Mouse (Mus musculus) thymus, postnatal 25 days (tissue): ENCODE measurements around the gene Nudt11.
"Not testable (repeated sequence)": the region's sequence is repeated elsewhere in the genome, so short reads cannot be mapped to it uniquely, and the experiment has no call there.

Experiments used
- DNase-seq: peaks from one replicate; pipeline ENCODE4 v3.0.0; 2022

Gene Nudt11

GRCm38 (mm10) chrX:6047066-6047935 is at the start of gene Nudt11:
Nudt11 (plus strand) TSS chrX:6047453.
- not testable (repeated sequence) for DNase-seq

DNA sequence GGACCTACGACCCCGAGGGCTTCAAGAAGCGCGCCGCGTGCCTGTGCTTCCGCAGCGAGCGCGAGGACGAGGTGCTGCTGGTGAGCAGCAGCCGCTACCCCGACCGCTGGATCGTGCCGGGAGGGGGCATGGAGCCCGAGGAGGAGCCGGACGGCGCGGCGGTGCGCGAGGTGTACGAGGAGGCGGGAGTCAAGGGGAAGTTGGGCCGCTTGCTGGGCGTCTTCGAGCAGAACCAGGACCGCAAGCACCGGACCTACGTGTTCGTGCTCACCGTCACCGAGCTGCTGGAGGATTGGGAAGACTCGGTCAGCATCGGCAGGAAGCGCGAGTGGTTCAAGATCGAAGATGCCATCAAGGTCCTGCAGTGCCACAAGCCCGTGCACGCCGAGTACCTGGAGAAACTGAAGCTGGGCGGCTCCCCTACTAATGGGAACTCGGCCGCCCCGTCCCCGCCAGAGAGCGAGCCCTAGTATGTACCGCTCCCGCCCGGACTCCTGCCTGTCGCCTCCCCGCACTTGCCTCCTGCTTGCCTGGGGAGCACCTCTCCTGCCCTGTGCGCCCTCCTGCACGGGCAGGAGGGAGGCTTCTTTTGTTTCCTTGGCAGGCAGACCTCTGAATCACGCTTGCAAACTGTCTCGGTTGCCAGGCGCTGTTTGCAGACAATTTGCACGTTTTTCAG is 822 bp downstream of the Nudt11 start:
- DNase-seq, result not testable (repeated sequence)

- no peak for DNase-seq
Measured at GRCm38 (mm10) chrX:6061563-6061962, 14.3 kb downstream of the Nudt11 start.

DNA sequence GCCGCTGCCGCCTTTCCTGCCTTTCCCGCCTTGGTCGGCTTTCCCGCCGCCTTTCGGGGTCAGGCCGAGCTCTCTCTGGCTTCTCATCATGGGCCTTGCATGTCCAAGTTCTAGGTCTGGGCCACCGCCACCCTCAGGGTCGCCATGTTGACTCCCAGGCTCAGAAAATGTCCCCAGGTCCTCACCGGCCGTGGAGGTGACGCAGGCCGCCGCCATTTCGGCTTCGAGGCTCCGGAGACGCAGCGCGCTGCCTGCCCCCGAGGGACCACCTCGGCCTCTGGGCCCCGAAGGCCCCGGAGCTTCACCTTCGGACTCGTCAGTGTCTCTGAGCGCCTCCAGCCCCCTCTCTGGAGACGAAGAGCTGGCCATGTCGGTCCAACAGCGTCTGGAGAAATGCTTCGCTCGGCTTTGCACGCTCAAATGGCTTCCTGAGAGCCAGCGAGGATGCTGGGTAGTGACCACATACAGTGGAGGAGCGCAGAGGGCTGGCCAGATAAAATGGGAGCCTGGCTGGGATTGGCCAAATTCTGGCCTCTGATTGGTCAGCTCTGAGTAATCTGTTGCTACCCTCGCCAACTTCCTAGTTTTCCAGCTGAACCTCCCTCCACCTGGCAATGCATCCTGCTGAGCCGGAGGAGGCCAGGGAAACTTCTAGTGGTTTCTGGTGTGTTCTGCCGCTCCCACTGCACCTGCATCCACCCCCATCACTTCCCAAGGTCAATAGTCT is 35.9 kb downstream of the Nudt11 start, which contains the start of gene AU022751:
Gene AU022751 (minus strand): TSS at position 466 of the 727 bp plus-strand sequence.
- no peak for DNase-seq

DNA sequence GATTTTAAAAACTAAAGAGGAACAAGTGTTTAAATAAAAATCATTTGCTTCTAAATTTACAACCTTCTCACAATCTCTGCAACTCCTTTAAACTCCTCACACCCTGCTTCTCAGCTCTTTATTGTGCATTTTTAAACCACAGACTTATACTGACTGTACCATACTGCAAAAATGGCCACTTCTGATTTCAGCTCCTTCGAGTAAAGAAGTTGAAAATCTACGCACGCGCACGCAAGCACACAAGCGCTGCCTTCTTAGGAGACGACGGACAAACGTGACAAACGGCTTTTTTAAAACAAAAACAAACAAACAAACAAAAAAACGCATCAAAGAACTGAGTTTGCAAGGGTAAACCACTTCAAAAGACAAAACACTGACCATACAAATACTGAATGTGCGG is 44.3 kb downstream of the Nudt11 start:
- no peak for DNase-seq

- no peak for DNase-seq
Measured at GRCm38 (mm10) chrX:6091996-6092757, 44.9 kb downstream of the Nudt11 start.
